Mouse (Mus musculus) kidney, postnatal 10 days (tissue): Measurements from ENCODE around the gene Tubb5.

Source experiments
- DNase-seq: peaks from one replicate; pipeline ENCODE4 v3.0.0; 2021; ENCODE audit warnings: mixed read lengths

The Tubb5 gene

DNA sequence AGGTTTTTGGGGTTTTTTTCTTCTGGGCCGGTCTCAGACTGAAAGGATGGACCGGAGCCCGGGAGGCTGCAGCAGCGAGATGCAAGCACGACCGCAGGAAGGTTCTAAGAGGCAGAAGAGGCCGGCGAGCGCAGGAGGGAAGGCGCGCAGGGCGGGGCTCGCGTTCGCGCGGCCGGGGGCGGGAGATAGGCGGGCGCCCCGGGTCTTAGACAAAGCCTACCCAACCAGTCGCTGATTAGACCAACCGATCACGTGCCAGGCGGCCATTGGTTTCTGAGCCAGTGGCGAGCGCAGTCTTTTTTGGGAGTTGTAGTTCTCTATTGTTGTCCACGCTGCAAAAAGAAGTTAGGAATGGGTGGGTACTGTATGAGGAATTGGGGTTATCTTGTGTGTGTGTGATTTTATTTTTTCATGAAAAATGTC is at the start of gene Tubb5:
TSS of gene Tubb5 (minus strand) at position 185 of the 423 bp plus-strand sequence.
- DNase-seq = peak; percentile 98

DNA sequence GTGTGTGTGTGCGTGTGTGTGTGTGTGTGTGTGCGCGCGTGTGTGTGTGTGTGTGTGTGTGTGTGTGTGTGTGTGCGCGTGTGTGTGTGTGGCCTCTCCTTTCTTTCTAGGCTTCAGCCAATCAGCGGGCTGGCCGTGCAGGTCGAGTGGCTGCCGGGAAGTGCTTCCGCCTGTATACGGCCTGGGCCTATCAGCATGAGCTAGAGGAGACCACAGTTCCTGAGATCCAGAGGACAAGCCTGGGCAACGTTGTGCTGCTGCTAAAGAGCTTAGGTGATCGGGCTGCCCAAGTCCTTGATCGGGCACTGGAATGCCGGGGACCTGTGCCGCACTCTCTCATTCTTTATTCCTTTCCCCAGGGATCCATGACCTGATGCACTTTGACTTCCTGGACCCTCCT is 49.6 kb upstream of the Tubb5 start:
- DNase-seq = no peak

DNA sequence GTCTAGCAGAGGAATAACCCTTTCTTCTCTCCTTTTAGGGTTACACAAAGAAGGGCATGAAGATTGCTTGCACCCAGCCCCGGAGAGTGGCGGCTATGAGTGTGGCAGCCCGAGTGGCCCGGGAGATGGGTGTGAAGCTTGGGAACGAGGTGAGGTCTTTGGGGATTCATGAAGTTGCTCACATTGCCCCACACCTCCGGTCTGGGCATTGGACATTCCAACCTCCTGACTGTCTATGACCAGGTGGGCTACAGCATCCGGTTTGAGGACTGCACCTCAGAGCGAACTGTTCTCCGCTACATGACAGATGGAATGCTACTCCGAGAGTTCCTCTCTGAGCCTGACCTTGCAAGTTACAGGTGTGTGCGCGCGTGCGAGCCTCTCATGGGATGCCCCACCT is 45.7 kb upstream of the Tubb5 start:
- DNase-seq = no peak

DNA sequence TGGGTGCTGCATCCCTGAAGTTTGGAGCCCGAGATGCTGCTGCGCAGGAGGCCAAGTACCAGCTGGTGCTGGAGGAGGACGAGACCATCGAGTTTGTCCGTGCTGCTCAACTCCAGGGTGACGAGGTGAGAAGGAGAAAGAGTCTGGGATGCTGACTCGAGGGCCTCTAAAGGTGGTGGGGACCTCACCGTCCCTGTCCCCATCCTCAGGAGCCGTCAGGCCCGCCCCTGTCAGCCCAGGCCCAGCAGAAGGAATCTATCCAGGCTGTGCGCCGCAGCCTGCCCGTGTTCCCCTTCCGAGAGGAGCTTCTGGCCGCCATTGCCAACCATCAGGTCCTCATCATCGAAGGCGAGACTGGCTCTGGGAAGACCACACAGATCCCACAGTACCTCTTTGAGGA is 44.8 kb upstream of the Tubb5 start:
- no peak for DNase-seq

DNA sequence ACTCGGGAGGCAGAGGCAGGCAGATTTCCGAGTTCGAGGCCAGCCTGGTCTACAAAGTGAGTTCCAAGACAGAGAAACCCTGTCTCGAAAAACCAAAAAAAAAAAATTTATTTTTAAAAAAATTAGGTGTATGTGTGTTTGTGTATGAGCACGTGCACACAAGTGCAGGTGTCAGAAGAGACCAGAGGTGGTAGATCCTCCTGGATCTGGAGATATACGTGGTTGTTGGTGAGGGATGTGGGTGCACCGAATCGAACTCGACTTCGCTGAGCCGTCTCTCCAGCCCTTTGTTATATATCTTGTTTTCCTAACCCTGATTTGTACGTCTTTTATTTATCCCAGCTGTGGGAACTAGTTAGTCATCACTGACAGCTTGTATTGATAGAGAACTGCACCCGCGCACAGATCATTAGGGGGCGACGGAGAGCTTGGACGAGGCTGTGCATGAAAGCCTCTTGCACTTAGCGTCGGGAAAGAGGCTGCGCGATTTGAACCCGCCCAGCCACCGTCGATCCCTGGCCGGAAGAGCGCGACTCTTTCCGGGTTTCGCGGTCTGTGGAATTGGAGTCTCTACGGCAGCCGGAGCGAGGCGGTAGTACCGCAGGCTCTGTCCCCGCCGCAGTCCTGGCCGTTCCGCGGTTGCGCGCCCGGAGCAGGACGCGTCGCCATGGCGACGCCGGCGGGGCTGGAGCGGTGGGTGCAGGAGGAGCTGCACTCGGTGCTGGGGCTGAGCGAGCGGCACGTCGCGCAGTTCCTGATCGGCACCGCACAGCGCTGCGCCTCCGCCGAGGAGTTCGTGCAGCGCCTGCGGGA is 41.3 kb upstream of the Tubb5 start, which contains the start of gene Dhx16:
TSS of gene Dhx16 (plus strand) at position 575 of the 813 bp plus-strand sequence.
- peak; percentile 98 for DNase-seq

DNA sequence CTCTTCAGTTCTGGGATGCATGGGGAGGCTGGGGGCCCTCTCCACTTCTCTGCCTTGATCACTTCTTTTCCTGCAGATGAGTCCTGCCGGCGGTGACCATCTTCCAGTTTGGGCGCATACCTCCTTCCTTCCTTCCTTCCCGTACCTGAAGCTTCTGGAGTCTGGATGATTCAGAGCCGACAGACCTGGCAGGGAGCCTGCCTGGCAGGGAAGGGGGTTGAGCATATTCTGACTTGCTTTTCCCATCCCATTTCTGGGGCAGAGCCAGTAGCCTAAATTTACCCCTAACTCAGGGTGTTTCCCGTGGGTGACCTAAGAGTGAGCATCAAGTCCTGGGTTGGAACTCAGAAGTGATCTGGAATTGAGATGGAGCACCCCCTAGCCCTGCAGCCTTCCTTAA is 36.6 kb upstream of the Tubb5 start:
- DNase-seq = peak; percentile 68

DNA sequence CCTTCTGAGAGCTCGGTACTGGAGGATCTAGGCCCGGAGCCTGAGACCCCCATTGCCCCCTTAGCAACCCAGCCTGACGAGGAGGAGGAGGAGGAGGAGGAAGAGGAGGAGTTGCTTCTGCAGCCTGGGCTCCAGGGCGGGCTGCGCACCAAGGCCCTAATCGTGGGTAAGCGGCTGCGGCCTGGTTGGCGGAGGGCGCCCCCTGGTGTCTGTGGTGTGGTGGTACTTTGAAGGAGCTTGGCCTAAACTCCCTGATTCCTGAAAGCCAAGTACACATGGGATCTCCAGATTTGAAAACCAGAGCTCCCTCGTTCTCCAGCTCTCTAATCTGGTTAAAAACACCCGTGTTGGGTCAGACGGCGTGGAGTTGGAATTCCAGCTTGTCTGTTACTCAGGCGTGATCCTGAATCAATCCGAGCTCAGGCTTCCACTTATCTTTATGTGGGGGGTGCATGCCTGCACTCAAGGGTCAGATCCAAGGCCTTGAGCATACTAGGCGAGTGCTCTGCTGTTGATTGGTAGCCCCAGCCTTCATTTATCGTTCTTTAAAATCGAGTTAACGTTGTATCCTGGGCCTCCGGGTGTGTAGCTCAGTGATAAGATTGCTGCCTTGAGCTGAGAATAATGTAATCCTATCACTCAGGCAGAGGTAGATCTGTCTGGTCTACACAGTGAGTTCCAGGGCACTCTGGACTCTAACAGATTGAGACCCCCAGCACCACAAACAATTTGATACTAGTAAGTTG is 35.8 kb upstream of the Tubb5 start:
- DNase-seq = peak; percentile 93

DNA sequence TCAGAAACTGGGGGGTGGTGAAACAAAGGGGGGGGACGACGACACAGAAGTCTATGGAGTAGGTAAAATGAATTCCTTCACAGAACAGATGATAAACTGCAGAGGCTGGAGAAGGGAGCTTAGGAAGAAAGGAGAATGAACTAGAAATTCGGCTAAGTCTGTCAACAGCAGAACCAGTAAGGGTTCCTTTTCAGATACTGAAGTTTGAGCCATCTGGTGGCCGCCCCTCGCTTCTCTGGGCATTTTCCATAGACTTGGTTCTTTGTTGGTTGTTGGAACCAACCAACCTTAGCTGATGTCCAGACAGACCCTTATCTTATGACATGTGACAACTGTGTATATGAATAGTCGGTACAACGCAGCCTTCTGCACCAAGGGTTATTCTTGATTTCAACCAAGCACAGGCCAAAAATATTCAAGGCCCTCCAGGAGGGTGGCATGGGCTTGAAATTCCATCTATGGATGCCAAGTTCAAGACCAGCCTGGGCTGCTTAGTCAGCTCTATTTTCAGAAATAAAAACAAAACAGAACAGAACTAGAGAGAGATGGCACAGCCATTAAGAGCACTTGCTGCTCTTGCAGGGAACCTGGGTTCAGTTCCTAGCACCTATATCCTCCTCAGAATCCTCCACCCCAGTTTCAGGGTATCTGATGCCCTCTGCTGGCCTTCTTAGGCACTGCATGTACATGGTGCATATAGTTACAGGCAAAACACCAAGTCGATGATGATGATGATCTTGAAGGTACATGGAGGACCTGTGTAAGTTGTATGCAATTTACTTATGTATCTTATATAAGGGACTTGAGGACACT is 33.0 kb upstream of the Tubb5 start:
- peak; percentile 50 for DNase-seq

DNA sequence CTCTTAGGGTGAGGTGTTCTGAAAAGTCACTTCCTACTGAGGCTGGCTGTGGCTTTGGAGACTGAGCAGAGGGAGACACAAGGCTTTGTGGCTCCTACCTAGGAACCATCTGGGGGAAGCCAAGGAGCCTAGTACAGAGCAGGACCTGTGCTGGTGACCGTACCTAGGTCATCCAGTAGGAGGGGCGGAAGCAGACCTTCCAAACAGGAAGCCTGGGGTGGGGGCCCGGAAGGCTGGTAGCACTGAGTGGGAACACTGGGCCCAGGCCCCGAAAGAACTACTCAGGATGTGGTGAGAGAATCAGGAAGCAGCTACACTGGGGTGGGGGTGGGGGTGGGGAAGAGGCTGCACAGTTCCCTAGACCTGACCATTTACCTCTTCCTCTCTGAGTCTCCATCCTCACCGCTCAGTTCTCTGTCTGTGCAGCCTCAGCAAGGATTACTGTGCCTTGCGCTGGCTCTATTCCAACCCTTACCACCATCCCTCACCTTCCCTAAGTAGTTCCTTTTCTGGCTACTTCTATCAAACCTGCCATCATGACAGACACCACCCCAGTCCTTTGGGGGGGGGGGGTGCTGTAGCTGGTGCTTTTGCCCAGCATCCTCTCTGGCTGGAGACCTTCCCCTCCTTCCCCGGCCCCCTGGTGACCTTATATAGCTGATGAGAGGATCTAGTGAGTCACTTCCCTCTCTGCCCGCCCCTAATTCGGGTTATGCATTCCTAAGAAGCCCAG is 32.2 kb upstream of the Tubb5 start:
- peak; percentile 81 for DNase-seq

DNA sequence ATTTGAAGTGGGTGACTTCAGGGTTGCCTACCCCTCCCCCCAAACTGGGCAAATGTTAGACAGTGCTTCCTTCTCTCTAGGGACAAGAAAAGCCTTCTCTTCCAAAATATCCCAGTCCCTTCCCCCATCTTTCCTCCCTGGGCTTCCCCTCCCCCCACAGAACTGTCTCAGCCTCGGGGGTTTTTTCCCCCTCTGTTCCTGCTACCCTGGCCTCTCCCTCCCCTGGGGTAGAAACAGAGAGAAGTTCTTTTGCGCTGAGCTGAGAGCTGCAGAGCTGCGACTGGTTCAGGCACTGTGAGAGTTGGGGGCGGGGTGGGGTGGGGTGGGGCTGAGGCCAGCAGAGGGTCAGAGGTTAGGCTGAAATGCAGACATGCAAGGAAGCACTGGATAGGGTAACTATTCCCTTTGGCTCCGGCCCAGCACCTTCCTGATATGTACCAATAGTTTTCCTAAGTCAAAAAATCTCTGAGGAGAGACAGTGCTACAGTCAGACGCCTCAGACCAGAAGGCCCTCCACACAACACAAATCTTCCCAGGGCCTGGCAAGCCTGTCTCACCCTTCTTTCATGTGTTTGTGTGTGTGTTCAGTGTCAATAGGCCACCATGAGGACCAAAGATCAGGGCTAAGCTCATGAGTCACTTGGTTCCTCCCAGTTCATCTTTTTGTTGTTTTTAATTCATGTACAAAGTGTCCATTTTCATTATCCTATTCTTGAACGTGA is 31.4 kb upstream of the Tubb5 start:
- DNase-seq = peak; percentile 71

DNA sequence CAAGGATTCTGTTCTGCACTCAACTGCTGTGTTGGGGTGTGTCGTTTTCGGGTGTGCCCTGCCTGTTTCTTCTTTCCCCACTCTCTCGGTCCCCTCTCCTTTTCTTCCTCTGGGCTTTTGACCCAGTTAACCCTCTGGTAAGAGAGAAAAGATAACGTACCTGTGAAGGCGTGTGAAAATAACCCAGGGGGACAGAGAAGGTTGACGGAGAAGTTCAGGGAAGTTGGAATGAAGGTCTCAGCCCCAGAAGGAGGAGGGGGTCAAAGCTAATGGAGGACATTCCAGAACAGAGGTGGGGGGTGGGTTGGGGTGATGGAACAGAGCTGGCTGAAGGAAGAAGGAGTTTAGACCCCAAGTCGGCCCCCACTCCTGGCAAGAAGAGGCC is 30.8 kb upstream of the Tubb5 start:
- DNase-seq = no peak

DNA sequence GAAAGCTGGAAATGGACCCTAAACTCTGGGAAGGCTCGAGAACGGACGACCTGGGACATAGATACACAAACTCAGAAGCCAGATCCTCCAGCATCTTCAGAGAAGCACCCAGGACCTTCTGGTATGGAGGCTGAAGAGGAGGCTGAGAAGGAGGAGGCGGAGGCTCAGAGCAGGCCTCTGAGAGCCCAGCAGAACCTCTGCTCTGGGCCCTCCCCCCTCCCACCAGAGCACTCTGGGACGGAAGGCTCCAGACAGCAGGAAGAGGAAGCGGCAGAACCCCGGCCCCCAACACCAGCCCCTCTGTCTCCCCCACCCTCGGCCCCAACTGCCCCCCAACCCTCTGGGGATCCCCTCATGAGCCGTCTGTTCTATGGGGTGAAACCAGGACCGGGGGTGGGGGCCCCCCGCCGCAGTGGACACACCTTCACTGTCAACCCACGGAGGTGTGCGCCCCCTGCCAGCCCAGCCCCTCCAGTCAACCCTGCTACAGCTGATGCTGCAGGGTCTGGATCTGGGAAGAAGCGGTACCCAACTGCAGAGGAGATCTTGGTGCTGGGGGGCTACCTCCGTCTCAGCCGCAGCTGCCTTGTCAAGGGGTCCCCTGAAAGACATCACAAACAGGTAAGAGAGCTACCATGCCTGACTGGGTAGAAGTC is 30.2 kb upstream of the Tubb5 start:
- peak; percentile 66 for DNase-seq

DNA sequence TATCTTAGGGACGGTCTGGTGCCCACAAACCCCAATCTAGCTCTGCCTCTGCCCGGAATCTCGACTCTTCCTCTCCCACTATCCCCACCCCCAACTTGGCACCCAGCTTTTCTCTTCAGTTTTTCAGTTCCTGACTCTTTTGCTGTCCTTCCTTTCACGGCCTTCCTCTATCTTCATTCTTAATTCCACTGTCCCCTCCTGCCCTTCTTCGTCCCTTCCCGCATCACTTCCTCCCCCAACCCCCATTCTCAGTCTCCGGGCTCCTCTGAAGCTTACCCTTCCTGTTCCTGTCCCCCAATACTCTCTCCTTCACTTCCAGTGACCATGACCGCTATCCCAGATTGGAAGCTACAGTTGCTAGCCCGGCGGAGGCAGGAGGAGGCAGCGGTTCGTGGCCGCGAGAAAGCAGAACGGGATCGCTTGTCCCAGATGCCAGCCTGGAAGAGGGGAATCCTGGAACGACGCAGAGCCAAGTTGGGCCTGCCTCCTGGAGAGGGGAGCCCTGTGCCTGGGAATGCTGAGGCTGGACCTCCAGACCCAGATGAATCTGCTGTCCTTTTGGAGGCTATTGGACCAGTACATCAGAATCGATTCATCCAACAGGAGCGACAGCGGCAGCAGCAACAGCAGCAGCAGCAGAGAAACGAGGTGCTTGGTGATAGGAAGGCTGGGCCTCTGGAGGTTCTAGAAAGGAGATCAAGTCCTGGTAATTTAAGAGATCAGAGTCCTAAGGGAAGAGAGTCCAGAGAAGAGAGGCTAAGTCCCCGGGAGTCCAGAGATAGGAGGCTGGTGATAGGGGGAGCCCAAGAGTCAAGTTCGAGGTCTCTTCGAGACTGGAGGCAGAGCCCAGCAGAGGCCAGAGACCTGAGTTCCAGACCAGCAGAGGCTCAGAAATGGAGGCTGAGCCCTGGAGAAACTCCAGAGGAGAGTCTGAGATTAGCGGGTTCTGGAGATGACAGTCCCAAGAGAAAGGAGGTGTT is 29.1 kb upstream of the Tubb5 start:
- peak; percentile 64 for DNase-seq

DNA sequence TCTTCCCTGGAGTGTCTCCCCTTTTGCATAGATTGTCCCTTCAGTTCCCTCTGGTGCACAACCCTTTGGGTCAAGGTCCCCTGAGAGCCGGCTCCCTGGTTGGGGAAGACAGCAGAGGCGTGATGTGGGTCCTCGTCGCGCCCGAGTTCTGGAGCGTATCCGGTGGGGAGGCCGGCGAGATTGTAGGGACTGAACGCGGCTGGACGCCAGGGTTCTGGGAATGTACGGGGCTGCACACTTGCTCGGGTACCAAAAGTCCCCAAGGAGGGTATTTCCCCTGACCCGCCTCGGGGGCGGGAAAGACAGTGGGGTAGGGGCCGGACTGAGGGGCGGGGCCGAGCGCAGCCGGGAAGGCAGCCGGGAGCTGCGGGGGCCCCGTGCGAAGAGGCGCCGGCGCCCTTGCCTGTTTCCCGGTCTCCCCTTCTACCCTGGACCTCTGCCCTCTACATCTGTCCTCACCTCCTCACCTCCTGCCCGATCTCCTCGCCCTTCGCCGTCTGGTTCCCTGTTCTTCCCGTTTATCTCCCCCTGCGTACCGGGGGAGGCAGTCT is 28.2 kb upstream of the Tubb5 start:
- peak; percentile 84 for DNase-seq

DNA sequence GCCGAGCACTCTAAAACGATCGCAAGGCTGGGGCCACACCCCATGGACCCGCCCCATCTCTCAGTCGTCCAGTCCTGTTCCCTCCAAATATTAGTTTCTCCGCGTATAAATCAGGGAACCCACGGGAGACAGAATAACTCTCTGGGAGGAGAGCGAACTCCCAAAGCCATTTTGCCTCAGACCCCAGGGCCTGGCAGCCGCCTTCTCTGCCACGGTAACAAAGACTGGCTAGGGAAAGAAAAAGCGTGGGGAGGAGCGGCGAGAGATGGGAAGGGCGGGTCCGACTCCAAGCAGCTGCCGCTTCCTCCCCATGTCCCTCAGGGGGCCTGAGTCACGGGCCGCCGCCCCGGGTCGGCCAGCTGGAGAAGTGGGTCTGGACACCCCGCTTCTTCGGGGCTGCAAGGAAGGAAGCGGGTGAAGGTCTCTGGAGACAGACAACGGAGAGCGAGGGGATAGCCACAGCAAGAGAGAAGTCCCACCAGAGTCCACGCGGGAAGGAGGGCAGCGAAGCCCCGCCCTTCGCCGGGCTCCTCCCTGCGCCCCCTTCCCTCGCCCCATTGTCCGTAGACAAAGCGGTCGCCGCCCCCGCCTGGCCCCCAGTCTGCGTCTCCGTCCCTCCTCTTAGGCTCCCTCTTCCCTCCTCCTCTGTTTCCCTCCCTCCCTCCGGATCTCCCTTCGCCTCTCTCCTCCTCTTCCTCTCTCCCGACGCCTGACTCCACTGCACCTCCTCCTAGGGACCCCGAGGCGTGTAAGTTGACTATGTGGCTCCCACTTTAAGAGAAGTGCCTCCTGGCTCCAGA is 27.6 kb upstream of the Tubb5 start, which contains the start of gene Ppp1r18:
TSS of gene Ppp1r18 (plus strand) at position 113 of the 800 bp plus-strand sequence.
- peak; percentile 89 for DNase-seq

DNA sequence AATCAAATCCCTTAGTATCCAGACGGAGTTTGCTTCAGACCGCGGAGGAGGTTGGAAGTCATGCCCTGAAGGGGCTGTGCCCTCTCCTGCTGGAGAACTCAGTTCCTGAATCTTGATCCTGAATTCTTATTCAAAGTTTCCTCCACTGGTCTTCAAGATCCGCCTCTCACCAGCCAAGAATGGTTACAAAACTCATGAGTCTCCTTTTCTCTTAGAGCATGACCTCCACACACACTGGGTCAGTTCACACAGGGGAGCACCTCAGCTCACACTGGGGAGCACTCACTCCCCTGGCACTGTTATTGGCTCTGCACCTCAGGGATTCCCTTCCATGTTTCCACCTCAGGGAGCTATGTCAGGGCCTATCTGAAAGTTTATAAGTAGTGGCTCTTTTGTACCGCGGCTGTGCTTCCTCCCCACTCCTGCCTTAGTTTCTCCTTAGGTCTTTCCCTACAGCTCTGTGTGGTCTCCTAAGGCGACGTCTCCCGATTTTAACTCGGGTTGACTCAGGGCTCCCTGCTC is 26.8 kb upstream of the Tubb5 start:
- peak; percentile 15 for DNase-seq

DNA sequence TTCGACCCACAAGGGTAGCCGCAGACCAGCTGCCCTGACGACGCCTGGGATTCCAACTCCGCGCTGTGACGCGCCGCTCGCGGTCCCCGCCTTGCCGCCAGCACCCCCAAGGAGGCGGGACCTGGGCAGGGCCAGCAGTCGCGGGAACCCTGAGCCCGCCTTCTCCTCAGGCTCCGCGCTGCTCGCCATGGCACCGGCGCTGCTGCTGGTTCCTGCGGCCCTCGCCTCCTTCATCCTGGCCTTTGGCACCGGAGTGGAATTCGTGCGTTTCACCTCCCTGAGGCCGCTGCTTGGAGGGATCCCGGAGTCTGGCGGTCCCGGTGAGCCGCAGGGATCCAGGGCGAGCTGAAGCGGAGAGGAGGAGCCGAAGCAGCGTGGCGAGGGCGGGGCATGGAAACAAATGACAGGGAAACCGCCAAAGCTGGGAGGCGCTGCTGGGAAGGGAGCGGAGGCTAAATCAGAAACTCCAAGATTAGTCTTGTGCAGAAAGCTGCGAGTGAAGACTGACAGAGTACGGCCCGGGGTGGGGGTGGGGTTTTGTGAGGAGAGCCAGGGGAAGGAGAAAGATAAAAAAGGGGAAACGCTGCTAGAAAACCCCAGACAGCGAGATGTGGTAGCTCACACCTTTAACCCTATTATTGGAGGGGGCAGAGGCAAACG is 23.2 kb upstream of the Tubb5 start, which contains the start of gene Nrm:
TSS of gene Nrm (plus strand) at position 121 of the 660 bp plus-strand sequence.
- DNase-seq = peak; percentile 94

DNA sequence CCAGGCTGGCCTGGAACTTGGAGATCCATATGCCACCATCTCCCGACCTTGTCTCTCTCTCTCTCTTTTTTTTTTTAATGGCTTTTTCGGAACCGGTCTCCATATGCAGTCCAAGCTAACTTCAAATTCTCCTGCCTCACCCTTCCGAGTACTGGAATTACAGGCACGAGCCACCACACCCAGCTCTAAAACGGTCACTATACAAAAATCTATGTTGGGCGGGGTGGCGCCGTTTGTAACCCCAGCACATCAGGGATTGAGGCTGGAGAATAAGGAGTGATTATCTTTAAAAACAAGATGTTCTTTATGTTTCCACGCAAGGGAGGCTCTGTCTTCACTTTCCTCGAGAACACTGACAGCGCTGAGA is 22.7 kb upstream of the Tubb5 start:
- DNase-seq = peak; percentile 27
